Mouse (Mus musculus) T-helper 2 cell (primary cell): ENCODE measurements at regions not wholly inside any gene's neighbourhood (a gene's known extent, or its start where the extent isn't known, plus 50 kb on each side); places are given as distances from the start of the nearest gene placed in this dataset.
"Not testable (repeated sequence)": the region's sequence is repeated elsewhere in the genome, so short reads cannot be mapped to it uniquely, and the experiment has no call there.

Source experiments
- in situ Hi-C: fragments of 300-600 bp; cut with MboI, MseI; formaldehyde crosslinking; loops from one replicate; pipeline ENCODE4 v1.15.1; 2025; ENCODE audit warnings: high pct_unique_total_duplicates

DNA sequence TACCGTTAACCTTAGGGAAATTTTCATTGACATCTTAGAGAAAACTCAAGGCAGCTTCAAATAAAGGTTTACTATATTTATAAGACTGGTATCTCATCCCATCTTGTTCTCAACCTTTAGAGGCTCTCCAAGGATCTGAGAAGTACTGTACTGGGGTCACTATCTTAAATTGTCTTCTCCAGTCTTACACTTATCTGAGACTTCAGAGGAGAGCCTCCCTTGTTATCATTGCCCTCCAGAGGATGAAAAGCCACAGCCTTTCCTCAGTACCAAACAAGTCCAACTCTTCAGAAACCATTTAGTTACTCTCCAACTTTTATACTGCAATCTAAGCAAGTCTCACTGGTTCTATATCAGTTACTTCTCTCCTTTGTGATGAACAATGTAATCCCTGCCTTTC, 376.3 kb downstream of the Fbxo8 start:
- in situ Hi-C loops = no loop called here

DNA sequence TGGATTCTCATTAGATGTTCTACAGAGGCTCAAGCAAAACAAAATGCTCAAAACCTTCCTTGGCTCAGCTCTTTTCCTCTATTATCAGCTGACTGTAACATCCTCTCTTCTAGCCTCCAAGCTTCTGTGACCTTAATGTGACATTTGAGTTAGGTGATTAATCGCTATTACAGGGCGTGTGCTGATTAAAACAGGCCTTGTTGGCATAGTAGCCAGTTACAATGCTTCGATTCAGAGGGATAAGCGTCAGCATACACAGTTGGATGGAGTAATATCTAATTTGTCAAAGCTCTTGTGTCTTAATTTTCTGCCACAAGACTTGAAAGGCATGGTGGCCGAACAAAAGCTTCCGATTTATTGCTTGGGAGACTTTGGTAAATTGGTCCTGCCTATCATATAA, 378.2 kb downstream of the Fbxo8 start:
- in situ Hi-C loops = no loop called here

DNA sequence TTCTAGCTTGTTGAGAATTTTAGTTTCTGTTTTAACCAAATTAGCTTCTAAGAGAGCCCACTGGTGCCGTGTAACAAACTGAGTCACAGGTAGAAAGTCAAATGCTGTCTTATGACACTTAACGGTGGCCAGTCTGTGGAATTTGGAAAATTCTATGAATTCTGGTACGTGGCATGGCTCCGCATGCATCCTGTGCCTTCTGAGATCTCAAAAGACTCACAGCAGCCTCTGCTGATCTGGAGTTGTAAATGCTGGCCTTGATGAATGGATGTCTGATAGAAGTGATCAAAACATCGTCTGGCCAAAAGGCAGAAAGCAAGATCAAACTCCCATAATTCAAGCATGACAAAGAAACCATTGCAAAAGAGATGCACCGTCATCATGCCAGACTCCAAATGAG, 381.5 kb downstream of the Fbxo8 start:
- in situ Hi-C loops = no loop called here

- in situ Hi-C loops = no loop called here
Measured at GRCm38 (mm10) chr8:56962186-56962585, 358.6 kb upstream of the Hand2 start.

DNA sequence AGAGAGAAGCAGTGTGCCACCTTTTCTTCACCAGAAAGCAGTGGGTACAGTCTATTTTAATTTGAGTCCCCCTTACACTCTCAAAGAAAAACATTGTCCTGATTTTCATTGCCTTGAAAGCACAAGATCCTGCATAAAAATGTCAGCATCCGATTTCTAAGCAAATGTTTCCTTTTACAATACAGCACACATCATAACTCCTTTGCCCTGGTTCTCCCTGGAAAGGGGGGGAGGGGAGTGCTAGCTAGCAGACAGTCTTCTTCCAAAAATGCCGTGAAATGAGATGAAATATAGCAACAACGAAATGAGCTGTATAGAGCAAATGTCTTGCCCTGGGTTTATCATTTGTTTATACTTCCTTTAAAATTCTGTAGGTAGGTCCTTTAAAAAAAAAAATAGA, 350.5 kb upstream of the Hand2 start:
- in situ Hi-C loops = loop anchor here (5.0 kb wide), 2 partner anchors 48 to 93 kb away; no protein-coding TSS in a partner anchor

DNA sequence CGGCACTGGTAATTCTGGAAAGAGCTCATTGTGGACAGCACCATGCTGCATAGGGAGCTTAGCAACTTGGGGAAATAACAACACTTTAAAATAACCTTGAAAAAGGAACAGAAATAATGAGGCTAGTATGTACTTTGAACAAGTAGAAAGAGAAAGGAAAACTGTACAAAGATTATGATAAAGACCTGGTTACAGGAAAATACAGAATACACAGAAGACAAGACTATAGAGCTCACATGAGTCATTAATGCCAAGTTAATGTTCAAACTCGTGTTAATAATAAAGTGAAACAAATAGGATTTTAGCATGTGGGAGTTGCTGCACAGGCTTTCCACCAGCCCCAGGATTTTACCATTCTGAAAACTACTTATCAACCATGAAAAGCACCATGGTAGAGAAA, 341.8 kb upstream of the Hand2 start:
- in situ Hi-C loops = no loop called here

GRCm38 (mm10) chr8:56979416-56979815, 341.4 kb upstream of the Hand2 start:
- in situ Hi-C loops = no loop called here

DNA sequence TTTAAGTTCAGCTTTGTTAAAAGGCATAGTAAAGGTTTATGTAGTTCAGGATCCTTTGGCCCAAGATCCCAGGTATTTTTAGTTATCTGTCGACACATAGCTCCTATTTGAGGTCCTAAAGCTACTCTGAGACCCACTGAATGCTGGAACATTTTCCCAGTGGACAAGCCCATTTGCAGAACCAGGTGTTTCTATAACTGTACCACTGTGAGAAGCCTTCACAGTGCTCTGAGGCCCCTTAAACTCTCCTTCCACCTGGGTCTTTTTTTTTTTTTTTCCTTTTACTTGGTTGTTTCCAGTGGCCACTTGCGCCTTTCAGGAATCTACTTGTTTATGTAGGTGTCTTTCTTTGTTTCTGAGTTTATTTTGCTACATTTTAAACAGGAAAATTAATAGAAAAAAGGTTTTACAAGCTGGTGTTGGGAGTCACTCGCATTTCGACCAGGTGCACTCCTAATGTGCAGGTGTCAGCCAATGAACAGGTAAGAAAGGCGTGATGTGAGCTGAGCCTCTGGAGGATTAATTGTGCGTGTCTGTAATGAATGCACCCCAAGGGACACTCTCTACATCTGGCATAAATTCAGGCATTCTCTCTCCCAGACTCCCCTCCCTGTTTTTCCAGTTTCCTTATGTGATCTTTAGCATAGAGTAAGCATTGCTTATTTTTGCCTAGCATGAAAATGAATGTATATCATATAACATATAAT, 310.3 kb upstream of the Hand2 start:
- in situ Hi-C loops = no loop called here

- in situ Hi-C loops = no loop called here
Measured at GRCm38 (mm10) chr8:57013813-57014320, 306.9 kb upstream of the Hand2 start.

DNA sequence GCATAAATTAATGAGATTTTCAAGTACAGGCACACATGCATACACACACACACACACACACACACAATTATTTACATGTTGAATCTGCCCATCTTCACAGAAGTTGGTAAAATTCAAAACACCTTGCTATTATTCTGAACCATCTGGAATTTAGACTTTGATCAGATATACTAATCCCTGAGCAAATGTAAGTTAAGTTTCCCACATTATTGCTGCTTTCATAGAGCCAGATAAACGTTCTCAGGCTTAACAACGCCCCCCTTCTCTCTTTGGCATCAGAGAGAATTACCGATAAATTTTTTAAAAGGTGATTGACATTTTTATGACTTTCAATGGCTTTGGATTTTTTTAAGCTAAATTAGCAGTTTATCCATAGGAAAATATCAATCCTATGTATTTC, 304.5 kb upstream of the Hand2 start:
- in situ Hi-C loops = no loop called here

DNA sequence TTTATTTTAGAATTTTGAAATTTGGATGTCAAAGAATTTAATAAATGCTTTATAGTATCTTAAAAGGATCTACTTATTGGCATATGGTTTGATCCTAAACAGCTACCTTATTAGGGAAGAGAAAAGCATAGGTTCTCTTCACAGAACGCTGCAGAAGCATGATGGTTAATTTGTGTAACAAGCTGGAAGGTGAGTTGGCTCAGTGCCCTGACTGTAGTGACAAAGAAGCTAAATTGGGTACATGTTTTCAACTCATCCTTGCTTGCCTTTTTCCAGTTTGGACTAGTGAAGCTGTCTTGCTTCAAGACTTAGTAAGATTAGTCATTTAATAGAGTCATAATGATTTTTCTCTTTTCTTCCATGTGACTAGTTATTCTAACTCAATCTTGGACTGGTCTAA, 292.7 kb upstream of the Hand2 start:
- in situ Hi-C loops = not testable (repeated sequence)

DNA sequence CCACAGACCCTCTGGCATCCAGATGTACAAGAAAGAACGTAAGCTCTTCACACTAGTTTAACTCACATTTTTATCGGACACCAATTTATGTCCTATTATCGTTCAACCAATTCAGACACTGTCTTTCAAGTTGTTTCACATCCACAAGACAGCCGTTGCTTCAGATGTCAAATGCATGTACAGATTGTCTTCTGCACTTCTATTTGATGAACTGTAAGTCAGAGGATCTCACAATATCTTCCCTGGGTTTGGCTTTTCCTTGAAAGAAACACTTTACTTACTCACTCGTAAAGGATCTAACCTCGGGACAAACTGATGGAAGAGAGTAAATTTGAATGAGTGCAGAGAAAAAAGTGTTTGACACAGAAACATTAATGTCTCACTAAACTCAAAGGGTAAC, 272.3 kb upstream of the Hand2 start:
- in situ Hi-C loops = no loop called here

GRCm38 (mm10) chr8:57048909-57049308, 271.9 kb upstream of the Hand2 start:
- in situ Hi-C loops = no loop called here

GRCm38 (mm10) chr8:57052661-57053060, 268.1 kb upstream of the Hand2 start:
- in situ Hi-C loops = no loop called here

GRCm38 (mm10) chr8:57076995-57077394, 243.8 kb upstream of the Hand2 start:
- in situ Hi-C loops = loop anchor here (25.0 kb wide), 1 partner anchor 1690 kb away; no protein-coding TSS in a partner anchor

DNA sequence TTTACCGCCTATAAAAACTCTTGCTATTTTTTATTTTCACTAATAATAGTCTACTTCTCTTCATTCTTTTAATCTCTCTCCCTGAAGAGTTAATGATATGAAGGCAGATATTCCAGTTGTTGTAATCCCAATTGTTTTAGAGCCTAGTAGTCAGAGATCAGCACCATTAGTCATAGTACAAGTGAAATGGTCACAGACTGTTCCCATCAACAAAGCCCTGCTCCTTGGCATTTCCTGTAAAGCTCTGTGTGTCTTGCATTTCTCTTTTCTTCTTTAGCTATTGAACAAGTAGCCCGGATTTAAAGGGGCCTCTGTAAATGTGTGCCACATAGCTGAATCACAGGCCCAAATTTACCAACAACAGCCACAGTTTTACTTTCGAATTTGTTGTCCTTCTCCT, 234.0 kb upstream of the Hand2 start:
- in situ Hi-C loops = loop anchor here (25.0 kb wide), 1 partner anchor 1700 kb away; no protein-coding TSS in a partner anchor

DNA sequence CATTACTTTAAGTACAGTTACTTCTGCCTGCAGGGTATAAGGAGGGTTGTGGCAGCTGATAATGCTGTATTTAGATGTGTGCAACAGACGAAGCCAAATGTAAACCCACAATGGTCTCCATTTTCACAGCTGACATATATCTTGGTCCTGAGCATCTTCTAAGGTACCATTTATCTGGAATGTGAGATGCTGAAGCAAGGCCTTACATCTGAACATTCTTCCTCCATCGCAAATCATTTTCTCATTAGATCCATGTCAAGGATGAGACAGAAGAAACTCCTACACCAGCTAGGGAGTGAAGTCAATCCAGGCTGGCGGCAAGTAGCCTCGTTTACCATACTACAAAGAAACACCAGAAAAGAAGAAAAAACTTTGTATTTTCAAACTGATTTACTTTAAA, 228.4 kb upstream of the Hand2 start:
- in situ Hi-C loops = loop anchor here (25.0 kb wide), 1 partner anchor 1705 kb away; no protein-coding TSS in a partner anchor

DNA sequence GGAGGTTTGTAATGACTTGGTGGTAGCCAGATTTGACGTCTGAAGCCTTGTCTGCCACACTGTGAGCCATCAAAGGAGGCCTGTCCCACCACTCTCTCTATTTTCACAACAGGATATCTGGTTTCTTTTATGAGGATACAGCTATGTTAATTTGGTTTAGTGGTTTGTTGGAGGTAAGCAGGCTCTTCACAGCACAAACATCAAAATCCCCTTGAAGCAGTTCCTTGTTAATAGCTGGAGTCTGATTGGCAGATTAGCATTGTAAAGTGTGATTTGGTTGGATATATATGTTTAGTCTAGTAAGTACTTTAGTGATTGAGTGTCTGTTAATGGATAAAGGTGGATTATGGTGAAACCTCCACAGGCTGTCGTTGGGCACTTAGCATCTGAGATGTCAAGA, 225.6 kb upstream of the Hand2 start:
- in situ Hi-C loops = loop anchor here (25.0 kb wide), 1 partner anchor 1708 kb away; no protein-coding TSS in a partner anchor

DNA sequence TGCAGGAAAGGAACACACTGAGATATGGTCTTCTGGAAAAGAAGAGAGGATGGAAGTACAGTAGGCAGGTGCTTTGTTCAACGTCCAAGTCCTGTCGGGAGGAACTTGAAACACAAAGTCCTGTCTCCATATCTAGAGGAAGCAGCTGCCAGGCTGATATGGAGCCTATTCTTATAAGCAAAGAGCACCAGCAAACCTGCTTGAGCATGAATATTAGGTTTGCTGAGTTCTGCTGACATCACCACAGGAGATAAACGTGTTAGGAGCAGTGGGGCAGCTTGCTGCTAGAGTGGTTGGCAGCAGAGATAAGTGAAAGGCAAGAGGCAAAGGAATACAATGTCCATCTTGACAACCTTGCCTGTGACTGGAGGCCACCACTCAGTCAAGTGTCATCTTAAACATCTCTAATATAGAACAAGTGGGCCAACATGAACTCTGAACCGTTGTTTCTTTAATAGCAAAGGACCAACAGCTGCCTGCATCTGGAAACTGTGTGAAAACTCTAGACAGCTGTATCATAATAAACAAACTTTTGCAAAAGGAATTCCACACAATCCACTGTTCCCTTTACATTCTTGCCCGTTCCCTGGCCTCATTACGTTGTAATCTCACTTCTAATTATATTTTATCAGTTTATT, 209.9 kb upstream of the Hand2 start:
- in situ Hi-C loops = not testable (repeated sequence)

GRCm38 (mm10) chr8:57111403-57111771, 209.4 kb upstream of the Hand2 start:
- in situ Hi-C loops = no loop called here

GRCm38 (mm10) chr8:57113915-57114314, 206.9 kb upstream of the Hand2 start:
- in situ Hi-C loops = no loop called here

DNA sequence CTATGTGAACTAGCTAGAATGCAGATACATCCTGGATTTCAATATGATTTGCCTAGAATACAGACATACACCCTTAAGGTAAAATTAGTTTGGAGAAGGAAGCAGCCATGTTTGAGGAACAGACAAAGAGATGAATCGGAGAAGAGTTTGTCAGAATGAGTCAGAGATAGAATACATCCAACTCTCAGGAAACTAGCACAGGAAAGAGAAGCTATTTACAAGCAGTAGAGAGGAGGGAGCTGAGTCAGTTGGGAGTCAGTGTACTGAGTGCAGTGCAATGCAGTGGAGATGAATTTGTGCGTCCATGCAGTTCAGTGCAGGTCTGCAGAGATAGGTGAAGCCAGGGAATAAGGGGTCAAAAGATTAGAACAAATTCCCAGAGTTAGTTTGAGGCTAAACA, 205.5 kb upstream of the Hand2 start:
- in situ Hi-C loops = no loop called here

GRCm38 (mm10) chr8:57134041-57134440, 186.7 kb upstream of the Hand2 start:
- in situ Hi-C loops = no loop called here
